Mouse (Mus musculus): ENCODE data around the gene Sqstm1.

Gene Sqstm1

DNA sequence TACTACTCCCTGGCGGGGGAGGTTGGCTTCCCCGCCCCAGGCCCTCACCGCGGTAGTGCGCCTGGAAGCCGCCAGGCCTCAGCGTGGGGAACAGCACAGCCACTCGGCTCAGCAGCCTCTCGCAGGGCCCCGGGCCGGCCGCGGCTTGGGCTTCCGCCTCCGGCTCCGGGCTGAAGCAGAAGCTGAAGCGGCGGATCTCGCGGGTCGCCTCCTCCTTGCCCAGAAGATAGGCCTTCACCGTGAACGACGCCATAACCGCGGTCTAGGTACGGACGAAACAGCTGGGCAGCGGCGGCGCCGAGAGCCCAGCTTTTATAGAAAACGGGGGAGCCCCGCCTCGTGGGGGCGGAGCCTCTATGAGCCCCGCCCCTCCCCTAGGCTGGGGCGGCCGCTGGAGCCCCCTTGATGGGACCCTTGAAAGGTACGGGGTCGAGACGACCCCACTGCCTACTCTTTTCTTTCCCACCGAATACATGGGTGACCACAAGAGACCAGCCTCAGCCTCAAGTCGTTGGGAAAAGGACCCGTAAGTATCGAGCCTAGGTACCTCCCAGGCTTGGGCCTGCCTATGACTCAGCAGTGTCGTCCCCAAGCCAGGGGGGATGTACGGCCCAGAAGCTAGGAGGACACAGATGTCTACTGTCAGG lies at the start of gene Sqstm1, which contains the start of gene Mgat4b:
Sqstm1 (minus strand) TSS at position 323 of the 647 bp plus-strand sequence.
Mgat4b (plus strand) TSS at position 386 of the 647 bp plus-strand sequence.
- ChIA-PET CTCF (interaction anchor here (0.6 to 2.8 kb wide), 14 partner anchors 14 to 1058 kb away, joined by 3 to 9 read pairs (median 4); partner anchors contain the start of gene Mrnip (in 1 of the 4)), POLR2A (interaction anchor here (0.5 to 19.1 kb wide), 129 partner anchors 8 to 1393 kb away, joined by 3 to 742 read pairs (median 5); partner anchors contain the start of genes Hnrnph1 (in 3 of the 4), Maml1 (in 3 of the 4), Mrnip (in 3 of the 4) and Tbc1d9b (in 3 of the 4))

DNA sequence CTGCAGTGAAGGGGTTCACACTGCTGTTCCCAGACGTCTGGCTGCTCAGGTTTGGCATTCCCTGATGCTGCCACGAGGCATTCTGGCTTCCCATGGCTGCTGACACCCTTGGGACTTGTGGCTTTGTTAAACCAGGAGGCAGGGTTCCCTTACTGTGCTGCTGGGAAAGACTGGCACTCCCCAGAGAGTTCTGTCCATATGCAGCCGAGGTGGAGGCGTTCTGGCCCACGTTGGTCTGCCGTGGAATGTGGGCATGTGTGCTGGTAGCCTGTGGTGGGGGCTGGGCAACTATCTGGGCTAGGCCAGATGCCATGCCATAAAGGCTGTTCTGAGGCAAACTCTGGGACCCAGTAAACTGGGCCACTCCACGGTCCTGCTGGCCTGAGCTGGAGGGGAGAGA lies 47.7 kb upstream of the Sqstm1 start:
- ChIA-PET CTCF (interaction anchor here in 1 of 4 experiments (0.6 kb wide), 1 partner anchor 24 kb away, joined by 5 read pairs; no protein-coding TSS in a partner anchor), POLR2A (interaction anchor here in 3 of 4 experiments (1.0 to 4.6 kb wide), 16 partner anchors 9 to 68 kb away, joined by 3 to 14 read pairs (median 4); partner anchors contain the start of genes Maml1 (in 1 of the 3), Mgat4b (in 1 of the 3) and Sqstm1 (in 1 of the 3))

DNA sequence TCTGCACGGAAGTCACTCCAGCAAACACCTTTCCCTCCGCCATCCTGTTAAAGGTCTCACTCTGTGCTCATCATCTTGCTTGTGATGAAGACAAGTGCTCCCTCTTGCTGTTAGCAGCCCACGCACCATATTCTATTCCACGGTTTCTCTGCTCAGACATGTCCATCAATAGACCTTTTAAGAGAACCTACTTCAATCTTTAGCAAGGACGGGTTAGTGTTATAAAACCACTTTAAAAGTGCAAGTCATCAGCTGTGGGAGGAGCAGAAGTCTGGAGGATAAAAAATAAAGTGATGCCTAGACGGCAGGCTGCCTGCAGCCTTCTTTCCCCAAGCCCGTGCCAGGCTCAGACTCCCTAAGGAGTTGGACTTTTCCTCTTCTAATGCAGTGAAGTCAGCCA lies 46.0 kb upstream of the Sqstm1 start:
- ChIA-PET CTCF (interaction anchor here in 1 of 4 experiments (0.6 kb wide), 1 partner anchor 192 kb away, joined by 3 read pairs; no protein-coding TSS in a partner anchor), POLR2A (interaction anchor here in 2 of 4 experiments (1.1 to 4.6 kb wide), 6 partner anchors 9 to 121 kb away, joined by 3 to 14 read pairs (median 5); partner anchors contain the start of genes Mgat4b (in 1 of the 2) and Sqstm1 (in 1 of the 2))

DNA sequence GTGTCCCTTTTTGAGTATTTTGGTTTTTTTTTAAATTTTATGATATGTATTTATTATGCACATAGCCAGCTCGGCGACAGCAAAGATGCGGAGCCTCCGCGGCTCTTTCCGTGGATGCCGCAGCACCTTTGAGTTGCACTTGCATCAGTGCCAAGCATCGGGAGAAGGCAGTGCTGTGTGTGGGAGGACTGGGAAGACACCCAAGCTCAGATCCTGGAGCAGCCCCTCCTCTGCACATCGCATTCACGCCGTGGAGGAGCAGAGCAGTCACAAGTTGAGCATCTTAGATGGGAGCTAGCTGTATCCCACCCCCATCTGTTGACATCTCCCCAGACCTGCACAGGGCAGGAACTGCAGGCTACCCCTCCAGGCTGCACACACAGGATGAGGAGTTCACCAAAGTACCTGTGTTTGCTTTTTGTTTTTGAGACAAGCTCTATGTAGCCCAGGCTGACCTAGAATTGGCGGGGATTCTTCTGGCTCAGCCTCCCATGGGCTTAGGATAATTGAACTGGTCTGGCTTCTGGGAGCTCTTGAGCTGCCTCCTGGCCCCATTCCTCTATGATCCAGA lies 43.5 kb upstream of the Sqstm1 start:
- ChIA-PET POLR2A (interaction anchor here in 3 of 4 experiments (0.5 to 3.6 kb wide), 27 partner anchors 8 to 1510 kb away, joined by 3 to 70 read pairs (median 5); partner anchors contain the start of genes Ltc4s (in 2 of the 3), Mgat4b (in 2 of the 3), Sqstm1 (in 2 of the 3) and Hnrnph1 (in 1 of the 3)), CTCF (interaction anchor here in 2 of 4 experiments (0.6 kb wide), 2 partner anchors 20 to 844 kb away, joined by 3 to 4 read pairs; no protein-coding TSS in a partner anchor)

DNA sequence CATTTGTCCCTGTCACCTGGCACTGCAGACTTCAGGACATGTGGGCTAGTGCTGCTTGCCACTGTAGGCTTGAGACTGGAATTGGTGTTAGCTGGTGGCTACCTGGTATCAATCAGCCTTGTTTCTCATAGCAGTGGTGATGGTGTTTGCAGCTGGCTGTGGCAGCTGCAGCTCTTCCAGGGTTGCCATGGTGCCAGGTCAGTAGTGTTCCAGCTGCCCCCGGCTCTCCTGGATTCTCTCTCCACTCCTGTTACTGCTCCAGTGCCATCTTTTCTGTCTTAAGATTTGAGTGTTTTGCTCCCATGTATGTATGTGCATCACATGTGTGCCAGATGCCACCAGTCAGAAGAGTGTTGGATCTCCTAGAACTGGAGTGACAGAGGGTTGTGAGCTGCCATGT lies 42.8 kb upstream of the Sqstm1 start:
- ChIA-PET CTCF (interaction anchor here in 2 of 4 experiments (0.6 to 2.2 kb wide), 2 partner anchors 9 to 118 kb away, joined by 10 to 12 read pairs; no protein-coding TSS in a partner anchor), POLR2A (interaction anchor here in 3 of 4 experiments (0.7 to 3.6 kb wide), 24 partner anchors 9 to 124 kb away, joined by 3 to 70 read pairs (median 6); partner anchors contain the start of genes Hnrnph1 (in 2 of the 3), Ltc4s (in 2 of the 3), Mgat4b (in 2 of the 3) and Sqstm1 (in 2 of the 3))

DNA sequence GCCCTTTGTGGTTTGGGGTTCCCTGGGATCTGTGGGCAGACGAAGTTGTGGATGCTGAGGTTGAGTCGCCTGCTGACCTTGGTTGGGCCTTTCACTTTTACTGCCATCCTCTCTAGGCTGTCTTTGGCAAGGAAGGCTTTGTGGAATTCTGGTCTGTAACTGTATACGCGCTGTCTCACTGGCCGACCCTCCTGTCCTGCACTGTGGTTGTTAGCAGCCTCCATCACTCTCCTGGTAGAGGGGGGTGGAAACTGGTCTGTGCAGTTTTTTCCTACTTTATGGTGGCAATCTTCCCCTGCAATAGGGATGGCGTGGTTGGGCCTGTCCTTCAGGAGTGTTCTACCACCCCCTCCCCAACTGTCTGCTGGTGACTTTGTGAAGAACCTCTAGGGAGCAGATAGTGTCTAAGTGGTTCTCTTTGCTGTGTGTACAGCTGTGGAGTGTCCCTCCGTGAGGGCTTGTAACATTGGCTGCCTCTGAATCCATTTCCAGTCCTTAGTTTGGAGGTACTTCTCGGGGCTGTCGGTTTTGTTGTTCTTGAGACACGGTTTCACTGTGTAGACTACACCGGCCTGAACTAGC lies 42.1 kb upstream of the Sqstm1 start:
- POLR2A ChIA-PET, result interaction anchor here in 3 of 4 experiments (0.6 to 3.6 kb wide), 47 partner anchors 8 to 1354 kb away, joined by 3 to 70 read pairs (median 4); partner anchors contain the start of genes Mgat4b (in 3 of the 3), Sqstm1 (in 3 of the 3), Hnrnph1 (in 2 of the 3) and Ltc4s (in 2 of the 3)
- CTCF ChIA-PET, result interaction anchor here (0.6 to 2.2 kb wide), 6 partner anchors 9 to 266 kb away, joined by 3 to 12 read pairs (median 5); no protein-coding TSS in a partner anchor

DNA sequence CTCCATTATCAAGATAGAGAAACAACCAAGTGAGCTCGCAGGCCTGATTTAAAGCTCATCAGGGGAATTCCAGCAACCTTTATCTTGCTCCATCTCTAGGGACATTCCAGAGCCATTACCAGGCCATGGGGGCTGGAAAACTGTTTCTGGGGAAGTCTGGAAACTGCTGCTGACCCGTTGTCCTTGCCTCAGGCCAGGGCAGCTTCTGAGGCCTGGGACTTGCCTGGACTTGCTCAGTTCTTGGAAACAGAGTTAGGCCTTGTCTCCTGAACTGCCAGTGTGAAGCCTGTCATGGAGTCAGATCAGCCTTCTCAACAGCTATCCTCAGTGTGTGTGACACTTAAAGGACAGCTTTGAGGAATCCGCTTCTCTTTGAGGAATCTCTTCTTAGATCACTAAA lies 41.5 kb upstream of the Sqstm1 start:
- POLR2A ChIA-PET, result interaction anchor here in 3 of 4 experiments (0.6 to 3.6 kb wide), 47 partner anchors 8 to 1355 kb away, joined by 3 to 70 read pairs (median 4); partner anchors contain the start of genes Mgat4b (in 3 of the 3), Sqstm1 (in 3 of the 3), Hnrnph1 (in 2 of the 3) and Ltc4s (in 2 of the 3)
- CTCF ChIA-PET, result interaction anchor here (0.6 to 2.2 kb wide), 7 partner anchors 10 to 266 kb away, joined by 3 to 12 read pairs (median 5); no protein-coding TSS in a partner anchor

DNA sequence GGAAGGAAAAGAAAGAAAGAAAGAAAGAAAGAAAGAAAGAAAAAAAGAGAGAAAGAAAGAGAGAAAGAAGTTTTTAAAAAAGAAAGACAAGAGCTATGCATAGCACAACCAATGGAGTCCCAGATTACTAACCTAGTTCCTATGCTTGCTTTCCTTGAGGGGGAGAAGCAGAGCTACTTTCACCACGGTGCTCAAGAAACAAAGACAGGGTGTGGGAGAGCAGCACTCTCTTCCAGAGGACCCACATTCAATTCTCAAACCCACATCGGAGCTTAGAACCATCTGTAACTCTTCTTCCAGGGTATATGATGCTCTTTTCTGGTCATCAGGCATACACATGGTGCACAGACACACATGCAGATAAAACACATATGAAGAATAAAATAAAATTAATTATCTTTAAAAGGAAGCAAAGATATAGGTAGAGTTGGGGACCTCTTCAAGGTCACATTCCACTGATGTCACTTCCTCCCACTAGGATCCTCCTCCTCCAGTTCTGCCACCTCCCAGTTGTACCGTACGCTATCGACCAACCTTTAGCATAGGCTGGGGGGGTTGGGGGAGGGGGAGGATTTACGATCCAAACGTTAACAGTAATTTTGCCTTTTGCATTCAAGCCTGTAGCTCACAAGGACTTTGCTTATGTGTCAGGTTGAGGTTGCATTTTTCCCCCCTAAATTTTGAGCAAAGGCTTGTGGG lies 38.0 kb upstream of the Sqstm1 start:
- POLR2A ChIA-PET, result interaction anchor here in 3 of 4 experiments (0.7 to 3.8 kb wide), 37 partner anchors 8 to 310 kb away, joined by 3 to 33 read pairs (median 4); partner anchors contain the start of genes Ltc4s (in 3 of the 3), Mgat4b (in 3 of the 3), Sqstm1 (in 3 of the 3) and Hnrnph1 (in 1 of the 3)
- CTCF ChIA-PET, result interaction anchor here (0.5 to 1.2 kb wide), 8 partner anchors 9 to 24 kb away, joined by 3 to 7 read pairs (median 4); no protein-coding TSS in a partner anchor

DNA sequence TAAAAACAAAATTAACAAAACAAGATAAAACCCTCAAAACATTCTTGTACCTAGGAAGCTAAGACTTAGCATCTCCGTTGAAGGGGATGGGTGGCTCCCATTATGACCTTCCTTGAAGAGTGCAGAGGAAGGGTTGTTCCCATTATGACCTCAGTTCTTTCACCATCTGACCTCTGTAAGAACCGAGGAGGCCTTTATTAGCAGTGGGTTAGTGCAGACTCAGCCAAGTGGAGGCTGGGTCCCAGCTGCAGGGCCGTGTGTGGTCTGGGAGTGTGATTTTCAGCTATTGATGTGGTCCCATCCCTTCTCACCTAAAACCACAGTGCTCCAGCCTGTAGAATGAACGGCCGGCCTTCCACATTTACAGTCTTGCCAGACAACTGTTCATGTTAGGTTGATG lies 34.6 kb upstream of the Sqstm1 start:
- CTCF ChIA-PET, result interaction anchor here in 2 of 4 experiments (0.7 kb wide), 2 partner anchors 11 to 21 kb away, joined by 3 read pairs; no protein-coding TSS in a partner anchor
- POLR2A ChIA-PET, result interaction anchor here in 3 of 4 experiments (0.5 to 5.9 kb wide), 27 partner anchors 8 to 1974 kb away, joined by 3 to 48 read pairs (median 4); partner anchors contain the start of genes Mgat4b (in 2 of the 3), Sqstm1 (in 2 of the 3), Hnrnph1 (in 1 of the 3) and Maml1 (in 1 of the 3)

DNA sequence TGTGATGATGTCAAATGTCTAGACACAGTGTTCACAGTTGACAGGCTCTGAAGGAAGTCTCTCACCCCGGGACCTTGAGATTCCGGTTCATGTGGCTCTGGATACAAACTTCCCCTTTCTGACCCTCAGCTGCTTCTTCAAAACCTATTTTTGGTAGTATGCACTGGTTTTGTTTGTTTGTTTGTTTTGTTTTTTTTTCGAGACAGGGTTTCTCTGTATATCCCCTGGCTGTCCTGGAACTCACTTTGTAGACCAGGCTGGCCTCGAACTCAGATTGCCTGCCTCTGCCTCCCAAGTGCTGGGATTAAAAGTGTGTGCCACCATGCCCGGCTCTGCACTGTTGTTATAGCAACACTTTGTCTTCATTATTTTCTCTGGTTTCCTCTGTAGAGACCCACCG lies 33.3 kb upstream of the Sqstm1 start:
- POLR2A ChIA-PET, result interaction anchor here in 2 of 4 experiments (1.1 to 5.9 kb wide), 7 partner anchors 9 to 133 kb away, joined by 4 to 48 read pairs (median 7); partner anchors contain the start of genes Hnrnph1 (in 1 of the 2), Mgat4b (in 1 of the 2) and Sqstm1 (in 1 of the 2)
- CTCF ChIA-PET, result no interaction called here

DNA sequence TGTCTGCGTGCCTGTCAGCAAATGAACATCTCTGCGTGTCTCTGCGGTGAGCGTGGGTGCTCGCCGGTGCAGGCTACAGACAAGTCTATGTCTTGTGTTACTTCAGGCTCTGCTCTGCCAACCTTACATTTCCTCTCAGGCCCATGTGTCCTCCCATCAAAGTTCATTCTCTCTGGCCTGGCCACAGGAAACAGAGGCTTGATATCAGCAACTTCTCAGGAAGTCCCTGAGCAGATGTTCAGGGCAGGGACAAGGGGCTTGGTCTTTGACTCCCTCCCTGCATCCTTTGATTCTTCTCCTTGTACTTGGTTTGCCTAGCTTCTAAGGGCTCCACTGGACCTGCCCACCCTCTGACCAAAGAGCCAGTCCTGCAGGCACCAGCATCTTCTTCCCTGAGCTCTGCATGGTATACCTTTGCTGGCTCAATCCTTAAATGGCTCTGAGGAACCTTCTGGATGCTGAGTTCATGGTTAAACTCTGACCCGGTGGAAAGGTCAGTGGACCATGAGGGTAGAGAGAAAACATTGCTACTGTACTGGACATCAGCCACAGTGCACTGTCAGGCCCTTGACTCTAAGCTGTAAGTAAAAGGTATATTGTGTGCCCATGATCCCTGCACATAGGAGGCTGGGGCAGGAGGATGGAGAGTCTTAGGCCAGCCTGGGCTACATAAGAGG lies 29.7 kb upstream of the Sqstm1 start:
- CTCF ChIA-PET, result interaction anchor here in 2 of 4 experiments (0.6 to 0.7 kb wide), 2 partner anchors 286 to 627 kb away, joined by 3 to 4 read pairs; no protein-coding TSS in a partner anchor
- POLR2A ChIA-PET, result interaction anchor here in 3 of 4 experiments (0.6 to 5.9 kb wide), 12 partner anchors 9 to 1167 kb away, joined by 3 to 48 read pairs (median 4); partner anchors contain the start of genes Maml1 (in 1 of the 3), Mgat4b (in 1 of the 3) and Sqstm1 (in 1 of the 3)

DNA sequence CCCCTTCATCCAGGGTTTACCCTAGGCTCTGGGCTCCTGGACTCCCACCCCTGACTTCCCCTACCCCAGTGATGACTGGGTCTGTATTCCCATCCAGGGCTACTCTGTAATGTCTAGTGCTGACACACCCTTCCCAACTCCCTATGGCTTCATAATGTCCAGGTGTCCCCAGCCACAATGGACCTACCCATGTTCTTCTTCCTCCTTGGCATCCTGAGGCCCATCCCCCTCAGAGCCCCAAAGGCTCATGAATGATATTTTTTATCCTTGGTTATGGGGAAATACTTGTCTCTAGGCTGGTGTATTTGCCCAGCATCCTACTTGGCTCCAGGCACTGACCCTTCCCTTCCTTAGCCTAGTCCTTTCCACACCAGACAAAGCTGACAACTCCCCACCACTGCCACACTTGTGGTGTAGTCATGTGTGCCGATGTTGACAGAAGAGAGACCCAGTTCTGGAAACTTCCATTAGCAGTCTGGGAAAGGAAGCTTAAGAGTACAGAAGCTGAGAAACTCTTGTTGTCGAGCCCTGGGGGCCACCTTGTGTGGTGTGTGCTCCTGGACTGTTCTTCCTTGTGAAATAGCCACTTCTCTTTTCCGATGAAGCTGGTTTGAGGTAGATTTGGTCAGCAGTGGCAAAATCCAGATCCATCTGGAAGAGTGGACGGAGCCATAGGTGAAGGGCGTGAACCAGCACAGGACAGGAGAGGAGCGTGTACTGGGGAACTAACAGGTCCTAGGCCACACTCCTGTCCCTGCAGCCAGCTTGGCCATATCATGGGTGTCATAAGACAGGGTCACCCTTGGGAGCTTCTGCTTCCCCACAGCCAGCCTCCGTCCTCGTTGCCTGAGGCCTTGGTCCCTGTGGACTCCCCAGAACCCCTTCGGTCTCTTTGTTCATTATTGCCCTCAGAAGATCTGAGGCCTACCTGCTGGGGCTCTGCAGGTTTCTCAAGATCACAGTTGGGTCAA lies 28.5 kb upstream of the Sqstm1 start:
- ChIA-PET CTCF (interaction anchor here in 3 of 4 experiments (0.6 to 0.7 kb wide), 4 partner anchors 10 to 629 kb away, joined by 3 to 4 read pairs (median 3); no protein-coding TSS in a partner anchor), POLR2A (interaction anchor here (0.6 to 6.2 kb wide), 23 partner anchors 7 to 727 kb away, joined by 3 to 70 read pairs (median 5); partner anchors contain the start of genes Mgat4b (in 3 of the 4), Sqstm1 (in 3 of the 4), Maml1 (in 2 of the 4) and Canx (in 1 of the 4))

DNA sequence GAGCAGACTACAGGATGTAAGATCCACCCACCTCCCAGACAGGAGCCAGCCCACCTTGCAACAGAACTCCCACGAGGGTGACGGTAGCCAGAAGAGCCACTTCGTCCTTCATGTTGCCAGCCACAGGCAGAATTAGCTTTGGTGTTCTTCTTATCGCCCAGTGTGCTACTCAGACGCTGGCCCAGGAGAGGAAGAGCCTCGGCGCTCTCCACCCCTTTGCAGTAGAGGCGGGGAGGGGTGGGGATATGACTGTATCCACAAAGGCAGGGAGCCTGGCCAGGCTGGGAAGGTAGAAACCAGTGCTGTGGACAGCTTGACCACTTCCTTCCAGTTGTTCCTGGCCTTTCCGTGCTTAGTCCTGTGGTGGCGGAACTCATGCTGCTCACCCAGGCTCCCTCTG lies 27.7 kb upstream of the Sqstm1 start, which contains the start of gene Ltc4s:
Ltc4s (minus strand) TSS at position 293 of the 400 bp plus-strand sequence.
- ChIA-PET POLR2A (interaction anchor here in 3 of 4 experiments (0.7 to 6.2 kb wide), 25 partner anchors 9 to 145 kb away, joined by 3 to 70 read pairs (median 5); partner anchors contain the start of genes Mgat4b (in 2 of the 3), Sqstm1 (in 2 of the 3), Canx (in 1 of the 3) and Hnrnph1 (in 1 of the 3)), CTCF (interaction anchor here in 2 of 4 experiments (0.6 kb wide), 2 partner anchors 133 to 663 kb away, joined by 3 read pairs; no protein-coding TSS in a partner anchor)
